Mouse (Mus musculus) MEL (cell line): Measurements from ENCODE around the gene Dennd1b.

Experiments used
- BHLHE40 ChIP-seq: IDR thresholded peaks from 2 replicates; pipeline ENCODE4 v1.6.1; 2012; ENCODE audit warnings: low read depth, mild to moderate bottlenecking, inconsistent platforms, low read length, improper control_type of control experiment, borderline replicate concordance
- CTCF ChIP-seq, 3 experiments: IDR thresholded peaks in 2 of 3; conservative IDR thresholded peaks in 1 of 3; 2 replicates each; pipeline ENCODE4 v1.5.1; 2011 to 2012; ENCODE audit warnings: low read length in 3 of 3, low read depth in 2 of 3, mild to moderate bottlenecking in 2 of 3, improper control_type of control experiment in 1 of 3, inconsistent platforms in 1 of 3, mixed read lengths in 1 of 3, moderate library complexity in 1 of 3; ENCODE audit not compliant: control insufficient read depth in 1 of 3, insufficient read depth in 1 of 3, poor library complexity in 1 of 3, severe bottlenecking in 1 of 3
- GATA1 ChIP-seq: IDR thresholded peaks from 2 replicates; pipeline ENCODE4 v1.6.1; 2011; ENCODE audit warnings: low read depth, low read length, improper control_type of control experiment
- MAFK ChIP-seq: IDR thresholded peaks from 2 replicates; pipeline ENCODE4 v1.6.1; 2011; ENCODE audit warnings: low read depth, mild to moderate bottlenecking, low read length, improper control_type of control experiment, borderline replicate concordance
- MAX ChIP-seq: IDR thresholded peaks from 2 replicates; pipeline ENCODE4 v1.6.1; 2011; ENCODE audit warnings: low read length, improper control_type of control experiment
- POLR2A ChIP-seq, 2 experiments: IDR thresholded peaks; 2 replicates each; pipeline ENCODE4 v1.6.1; 2011 to 2012; ENCODE audit warnings: low read length in 2 of 2, mild to moderate bottlenecking in 2 of 2, control low read depth in 1 of 2, improper control_type of control experiment in 1 of 2, low read depth in 1 of 2, moderate library complexity in 1 of 2; ENCODE audit not compliant: control insufficient read depth in 1 of 2, insufficient read depth in 1 of 2, poor library complexity in 1 of 2
- POLR2AphosphoS5 ChIP-seq: IDR thresholded peaks from 2 replicates; pipeline ENCODE4 v1.6.1; 2012; ENCODE audit warnings: low read depth, borderline replicate concordance, mild to moderate bottlenecking, inconsistent platforms, low read length, moderate library complexity, mixed read lengths
- SIN3A ChIP-seq: IDR thresholded peaks from 2 replicates; pipeline ENCODE4 v1.6.1; 2012; ENCODE audit warnings: low read length, improper control_type of control experiment, inconsistent platforms
- SMC3 ChIP-seq: IDR thresholded peaks from 2 replicates; pipeline ENCODE4 v1.6.1; 2011; ENCODE audit warnings: low read depth, low read length, improper control_type of control experiment
- UBTF ChIP-seq: IDR thresholded peaks from 2 replicates; pipeline ENCODE4 v1.6.1; 2012; ENCODE audit warnings: low read depth, mild to moderate bottlenecking, inconsistent platforms, low read length, improper control_type of control experiment, moderate library complexity, borderline replicate concordance; ENCODE audit not compliant: insufficient read depth
- USF1 ChIP-seq: IDR thresholded peaks from 2 replicates; pipeline ENCODE4 v1.6.1; 2014; ENCODE audit warnings: low read depth, mild to moderate bottlenecking, inconsistent platforms, low read length, improper control_type of control experiment, moderate library complexity

GRCm38 (mm10) chr1:139098088-139098487 lies 134.9 kb downstream of the Dennd1b start:
- TF ChIP-seq MAFK (no peak), GATA1 (no peak), SMC3 (no peak), UBTF (no peak), MAX (no peak), SIN3A (no peak), CTCF (IDR thresholded peaks at IDR 0.05 in 2 of 3, conservative IDR thresholded peaks at IDR 0.05 in 1 of 3; ENCODE audit: control insufficient read depth in 1 of 3, insufficient read depth in 1 of 3, low read depth in 2 of 3, low read length in 3 of 3, poor library complexity in 1 of 3, severe bottlenecking in 1 of 3) (no peak), POLR2A (IDR thresholded peaks at IDR 0.05; ENCODE audit: control insufficient read depth in 1 of 2, insufficient read depth in 1 of 2, low read depth in 1 of 2, low read length in 2 of 2, poor library complexity in 1 of 2) (no peak), USF1 (no peak), POLR2AphosphoS5 (no peak), BHLHE40 (no peak)
